Mouse (Mus musculus) kidney, adult 9 months (tissue): ENCODE measurements at regions not wholly inside any gene's neighbourhood (a gene's known extent, or its start where the extent isn't known, plus 50 kb on each side); places are given as distances from the start of the nearest gene placed in this dataset.

Source experiments
- DNase-seq: peaks from one replicate; pipeline ENCODE4 v3.0.0; 2022

- no peak for DNase-seq
Measured at GRCm38 (mm10) chr14:106924026-106924425, 818.0 kb downstream of the Trim52 start.

DNA sequence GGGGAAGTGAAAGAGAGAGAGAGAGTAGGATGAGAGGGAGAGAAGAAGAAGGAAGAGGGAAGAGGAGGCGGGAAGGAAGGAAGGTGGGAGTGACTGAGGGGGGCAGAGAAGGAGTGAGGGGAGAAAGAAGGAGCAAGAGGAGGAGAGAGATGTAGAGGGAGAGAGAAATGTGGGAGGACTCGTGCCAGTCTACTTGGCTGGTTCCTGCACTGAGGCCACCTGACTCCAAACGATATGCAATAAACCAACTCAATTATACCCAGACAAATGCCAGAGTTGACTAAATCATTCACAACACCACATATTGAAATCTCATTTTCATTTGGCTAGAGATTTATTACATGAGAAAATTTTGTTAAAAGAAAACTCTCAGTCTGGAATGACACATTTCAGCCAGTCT, 818.4 kb downstream of the Trim52 start:
- no peak for DNase-seq

GRCm38 (mm10) chr14:106945261-106945660, 839.3 kb downstream of the Trim52 start:
- DNase-seq, result no peak

DNA sequence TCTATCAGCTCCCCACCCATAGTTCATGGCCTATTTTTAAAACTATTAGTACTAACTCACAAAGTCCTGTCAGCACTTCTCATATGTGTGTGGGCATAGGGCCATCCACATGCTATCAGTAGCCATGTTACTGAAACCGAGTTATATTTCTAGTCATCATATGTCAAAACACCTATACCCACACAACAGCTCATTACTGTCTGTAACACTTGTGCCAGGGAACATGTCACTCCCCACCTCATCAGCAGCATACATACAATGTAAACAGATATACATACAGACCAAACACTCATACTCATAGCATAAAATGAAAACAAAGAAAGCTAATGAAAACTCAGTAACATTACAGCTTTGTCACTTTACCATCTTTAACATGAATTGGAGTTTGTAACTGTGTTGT, 872.0 kb downstream of the Trim52 start:
- DNase-seq, result no peak

GRCm38 (mm10) chr14:106980752-106981151, 874.8 kb downstream of the Trim52 start:
- DNase-seq, result no peak

DNA sequence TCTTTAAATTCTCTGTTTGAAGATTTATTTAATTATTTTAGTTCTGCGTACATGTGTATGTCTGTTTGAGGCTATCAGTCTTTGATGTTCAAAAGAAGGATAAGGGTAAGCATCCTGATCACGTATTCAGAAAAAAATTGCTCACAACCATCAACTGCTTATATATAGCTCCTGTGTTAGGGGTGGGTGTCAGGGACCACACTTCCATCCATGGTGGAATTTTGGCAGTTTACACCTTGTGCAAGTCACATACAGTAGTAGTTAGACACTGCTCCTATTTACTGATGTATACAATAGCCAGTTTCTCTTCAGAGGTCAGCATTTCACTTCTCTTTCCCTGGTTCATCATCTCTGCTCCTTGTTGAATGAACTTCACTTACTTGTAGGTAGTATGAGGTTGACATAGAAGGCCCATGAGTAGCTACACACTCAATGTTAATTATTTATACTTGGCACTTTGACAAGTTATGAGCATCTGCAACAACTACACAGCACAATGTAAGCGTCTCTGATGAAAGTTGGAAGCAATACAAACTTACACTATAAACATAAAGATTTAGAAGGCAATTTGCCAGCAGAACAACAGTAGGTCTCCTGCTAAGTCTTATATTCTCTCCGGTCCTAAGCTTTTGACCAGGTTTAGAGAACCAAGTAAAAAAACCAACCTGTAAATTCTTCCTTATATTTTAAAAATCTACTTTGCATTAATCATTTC, 891.7 kb downstream of the Trim52 start:
- DNase-seq, result no peak

DNA sequence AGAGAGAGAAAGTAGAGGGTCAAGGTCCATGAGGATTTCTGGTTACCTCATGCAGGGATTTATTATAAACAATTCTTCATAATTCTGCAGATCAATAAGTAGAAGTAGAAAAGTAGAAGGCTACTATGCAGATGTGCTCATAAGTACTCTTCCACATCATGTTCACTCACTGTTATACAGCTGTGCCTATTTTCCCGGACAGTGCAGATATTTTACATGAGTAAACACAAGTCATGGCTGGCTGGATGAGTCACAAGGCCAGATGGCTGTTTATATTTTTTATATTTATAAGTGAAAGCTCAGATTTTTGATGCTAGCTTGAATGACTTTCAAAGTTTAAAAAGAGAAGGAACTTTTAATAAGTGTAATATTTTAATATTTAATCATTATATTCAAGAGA, 899.0 kb downstream of the Trim52 start:
- DNase-seq, result no peak

- no peak for DNase-seq
Measured at GRCm38 (mm10) chr14:107009617-107010016, 903.6 kb downstream of the Trim52 start.

DNA sequence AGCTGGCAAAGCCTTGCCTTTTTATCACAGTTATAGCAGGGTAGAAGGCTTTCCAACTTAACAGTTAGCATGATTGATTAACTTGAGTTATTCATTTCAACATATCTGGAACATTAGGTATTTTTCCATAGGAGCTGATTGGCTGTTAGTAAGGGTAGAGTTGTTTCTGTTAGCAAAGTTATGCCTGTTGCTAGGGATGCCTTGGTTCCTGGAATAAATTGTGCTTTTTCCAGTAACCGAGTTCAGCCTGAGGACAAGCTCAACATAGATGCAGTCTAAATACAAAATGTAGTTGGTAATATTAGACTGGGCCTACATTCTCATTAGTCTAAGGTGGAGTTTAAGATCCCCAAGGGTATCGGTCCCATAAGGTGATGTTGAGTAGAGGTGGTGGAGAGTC, 927.8 kb downstream of the Trim52 start:
- peak; percentile 28 for DNase-seq

GRCm38 (mm10) chr14:107051946-107052551, 946.1 kb downstream of the Trim52 start:
- no peak for DNase-seq

DNA sequence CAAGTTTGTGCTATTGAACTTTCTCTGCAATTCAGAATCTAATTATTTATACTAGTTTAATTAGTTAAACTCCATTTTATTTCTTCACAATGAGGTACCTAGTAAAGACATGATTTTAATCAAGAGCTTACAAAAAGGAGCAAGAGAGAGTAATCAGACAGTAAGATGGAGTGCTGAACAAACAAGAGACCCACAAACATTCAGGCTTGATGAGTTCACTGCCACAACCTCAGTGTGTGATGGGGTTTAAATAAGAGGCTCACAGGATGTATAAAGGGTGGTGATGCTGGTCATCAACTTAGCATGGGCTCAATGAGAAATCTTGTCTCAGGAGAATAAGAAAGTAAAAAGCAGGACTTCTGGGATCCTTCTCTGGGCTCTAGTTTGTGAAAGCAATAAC, 962.6 kb downstream of the Trim52 start:
- no peak for DNase-seq

DNA sequence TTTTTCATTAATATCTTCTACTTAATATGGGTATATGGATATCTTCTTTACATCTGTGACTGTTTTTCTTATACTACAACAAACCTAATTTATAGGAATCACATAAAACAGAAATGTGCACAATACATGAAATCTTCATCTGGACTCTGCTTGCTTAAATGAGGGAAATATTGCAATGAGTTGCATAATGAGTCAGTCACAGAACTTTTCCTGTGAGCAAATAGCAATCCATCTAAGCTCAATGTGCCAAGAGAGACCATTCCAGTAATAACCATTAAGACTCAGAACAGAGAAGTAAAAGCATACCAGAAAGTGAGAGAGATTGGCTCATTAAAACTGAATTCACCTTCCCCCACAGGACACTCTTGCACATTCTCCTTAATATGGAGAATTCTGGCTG, 974.4 kb downstream of the Trim52 start:
- no peak for DNase-seq
